Mouse (Mus musculus): ENCODE measurements around the gene Ddo. TPM values are rescaled to one million over a fixed set of nuclear protein-coding genes. Genes with fewer than 3 reads are reported as not detected.

The Ddo gene
- total RNA-seq (2022): 10 to 100 TPM; 18.4 to 26.4 (median 23.0) TPM

DNA sequence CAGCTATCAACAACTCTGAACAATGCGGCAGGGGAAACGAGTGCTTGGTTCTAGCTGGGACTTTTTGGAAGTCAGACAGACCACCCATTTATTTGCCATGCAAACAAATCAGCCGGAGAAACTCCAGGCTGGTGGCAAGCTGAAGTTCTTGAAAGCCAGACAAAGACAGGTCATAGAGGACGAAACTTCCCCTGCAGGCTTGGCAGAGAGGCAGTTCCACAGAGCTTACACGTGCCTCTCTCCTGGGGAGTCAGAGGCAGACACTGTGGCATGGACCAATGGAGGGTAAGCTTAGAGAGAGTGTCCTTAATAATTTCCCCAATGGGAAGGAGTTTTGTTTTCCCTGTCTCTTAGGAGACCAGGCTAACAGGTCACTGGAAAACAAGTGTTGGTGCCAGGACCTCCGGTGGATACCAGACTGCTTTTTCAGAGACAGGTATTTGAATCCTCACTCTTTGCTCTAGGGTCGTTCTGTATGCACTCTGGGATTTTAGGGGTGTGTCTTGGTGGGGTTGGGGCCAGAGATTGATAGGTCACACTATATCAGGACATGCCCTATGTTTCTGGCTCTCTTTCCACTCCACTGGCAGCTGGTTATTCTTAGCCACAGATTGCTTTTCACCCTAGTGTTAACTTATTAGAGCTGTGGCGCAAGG, at the start of gene Ddo:
Gene Ddo, plus strand, starts transcription at position 356 of the 656 bp plus-strand sequence.
- DNase-seq (ENCODE audit: low spot score in 2 of 2): peak; percentile 52 to 63

GRCm38 (mm10) chr10:40583584-40584255, 46.1 kb upstream of the Ddo start:
- no peak for DNase-seq (ENCODE audit: low spot score in 2 of 2)

DNA sequence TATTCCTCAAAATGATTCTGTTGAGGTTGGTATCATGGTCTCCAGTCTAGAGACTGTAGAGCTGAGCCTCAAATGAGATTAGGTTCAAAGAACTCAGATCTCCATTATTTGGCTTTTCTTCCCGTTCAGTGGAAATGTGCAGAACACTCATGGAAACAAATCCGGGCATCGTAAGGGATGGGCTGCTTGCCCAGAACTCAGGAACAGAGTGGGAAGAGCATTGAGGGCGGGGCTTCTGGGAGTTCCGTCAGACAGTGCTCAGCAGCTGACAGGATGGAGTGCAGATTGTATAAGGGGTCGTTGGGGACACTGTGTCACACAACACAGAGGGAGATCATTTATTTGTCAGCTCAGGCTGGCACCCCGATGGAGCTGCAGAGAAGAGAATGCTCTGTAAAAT, 37.6 kb upstream of the Ddo start:
- DNase-seq (ENCODE audit: low spot score in 2 of 2): no peak

DNA sequence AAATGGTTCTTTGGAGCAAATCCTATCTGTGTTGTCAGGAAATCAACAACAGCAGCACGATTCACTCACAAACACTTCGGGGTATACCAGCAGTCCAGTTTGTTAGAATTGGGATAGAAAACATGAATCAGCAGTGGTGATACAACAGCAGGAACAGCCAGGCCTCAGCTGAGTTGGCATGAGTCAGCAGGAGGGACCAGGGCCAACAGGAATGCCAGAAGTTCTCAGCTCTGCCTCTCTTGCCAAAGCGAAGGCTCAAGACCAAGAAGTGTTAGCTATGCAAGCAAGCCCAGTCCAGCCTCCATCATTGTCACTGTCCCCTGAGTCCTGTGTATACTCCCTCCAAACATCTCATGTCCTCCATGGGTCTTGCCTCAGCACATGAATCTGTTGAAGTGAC, 32.6 kb upstream of the Ddo start:
- peak in 1 of 2 experiments; percentile 5 for DNase-seq (ENCODE audit: low spot score in 2 of 2)

DNA sequence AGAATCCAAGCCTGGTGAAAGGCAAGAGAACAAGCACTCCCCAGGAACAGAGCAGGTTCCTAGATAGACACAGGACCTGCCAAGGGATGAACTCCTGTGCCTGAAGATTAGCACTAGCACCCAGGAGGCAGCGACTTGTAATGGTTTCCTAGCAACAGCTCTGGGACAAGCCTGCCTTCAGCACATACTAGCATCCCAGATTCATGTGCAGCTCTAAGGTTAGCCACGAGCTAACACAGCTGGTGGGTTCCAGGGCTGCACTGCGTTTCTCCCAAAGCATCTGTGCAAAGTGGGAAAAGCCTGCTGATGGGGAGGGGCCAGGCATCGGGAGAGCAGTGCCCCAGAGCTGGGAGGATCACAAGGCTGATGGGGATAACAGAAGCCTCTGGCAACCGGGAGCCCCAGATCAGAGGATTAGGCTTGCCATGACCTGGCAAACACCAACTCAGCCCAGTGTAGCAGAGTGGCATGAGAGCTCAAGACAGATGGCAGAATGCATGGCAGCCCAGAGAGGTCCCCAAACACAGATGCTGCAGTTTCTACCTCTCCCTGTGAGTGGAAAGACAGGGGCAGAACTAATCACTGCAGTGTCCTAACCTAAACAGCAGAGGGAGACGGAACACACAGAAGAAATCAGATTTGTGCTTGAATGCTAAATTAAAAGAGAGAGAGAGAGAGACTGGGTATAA, 25.0 kb upstream of the Ddo start:
- no peak for DNase-seq (ENCODE audit: low spot score in 2 of 2)

- DNase-seq (ENCODE audit: low spot score in 2 of 2): no peak
These were observed 11.8 kb upstream of the Ddo start for GRCm38 (mm10) chr10:40617973-40618372.

GRCm38 (mm10) chr10:40619760-40620159, 10.1 kb upstream of the Ddo start:
- no peak for DNase-seq (ENCODE audit: low spot score in 2 of 2)

DNA sequence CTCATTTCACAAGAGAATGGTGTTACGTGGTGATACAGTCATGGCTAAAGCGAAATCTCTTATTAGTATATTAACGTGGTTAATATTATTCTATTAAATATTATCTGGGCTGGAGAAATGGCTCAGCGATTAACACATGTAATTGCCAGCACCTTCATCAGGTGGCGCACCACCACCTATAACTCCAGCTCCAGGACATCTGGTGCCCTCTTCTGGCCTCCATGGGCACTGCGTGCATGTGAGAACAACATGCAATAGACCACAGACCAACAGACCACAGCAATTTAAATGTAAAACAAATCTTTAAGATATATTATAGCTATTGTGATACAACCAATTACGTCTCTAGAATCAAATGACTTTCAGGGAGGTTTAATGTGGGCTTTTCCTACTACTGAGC, 671 bp upstream of the Ddo start:
- DNase-seq (ENCODE audit: low spot score in 2 of 2): peak; percentile 27 to 35

- DNase-seq (ENCODE audit: low spot score in 2 of 2): peak; percentile 27 to 33
These were observed 646 bp downstream of the Ddo start for GRCm38 (mm10) chr10:40630457-40630856.

DNA sequence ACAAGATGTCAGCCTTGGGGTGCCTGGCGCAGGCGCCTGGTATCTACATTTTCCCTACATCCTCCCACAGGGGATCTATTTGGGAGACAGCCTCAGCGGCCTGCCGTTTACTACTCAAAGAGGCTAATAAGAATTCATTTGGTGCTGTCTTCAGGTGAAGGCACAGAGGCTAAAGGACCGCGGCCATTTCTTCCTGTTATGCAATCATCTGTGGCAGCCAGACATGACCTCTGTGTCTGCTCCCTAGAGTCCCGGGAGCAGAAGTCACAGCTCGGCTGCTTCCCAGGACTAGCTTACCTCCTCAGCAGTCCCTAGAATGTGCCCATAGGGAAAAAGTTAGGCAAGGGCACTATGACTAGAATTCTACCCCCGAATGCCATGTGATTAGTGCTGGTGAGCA, 1.1 kb downstream of the Ddo start:
- DNase-seq (ENCODE audit: low spot score in 2 of 2): peak; percentile 16 to 18

DNA sequence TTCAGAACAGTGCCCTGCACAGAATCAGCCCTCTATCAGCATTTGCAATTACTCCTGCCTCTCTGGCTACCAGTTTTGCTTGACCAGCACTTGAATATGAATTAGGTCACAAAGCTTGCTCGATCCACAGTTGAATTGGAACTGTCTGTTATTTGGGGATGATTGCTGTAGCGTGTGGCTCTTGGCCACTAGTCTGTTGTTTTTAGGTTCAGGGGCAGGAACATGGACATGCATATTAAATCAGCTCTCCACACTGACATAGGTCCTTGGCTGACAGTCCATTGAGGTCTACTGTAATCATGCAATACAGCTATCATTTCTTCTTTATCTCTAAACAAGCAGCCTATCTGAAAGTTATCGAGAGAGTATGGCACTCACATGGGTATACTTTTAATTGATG, 2.3 kb downstream of the Ddo start:
- no peak for DNase-seq (ENCODE audit: low spot score in 2 of 2)

DNA sequence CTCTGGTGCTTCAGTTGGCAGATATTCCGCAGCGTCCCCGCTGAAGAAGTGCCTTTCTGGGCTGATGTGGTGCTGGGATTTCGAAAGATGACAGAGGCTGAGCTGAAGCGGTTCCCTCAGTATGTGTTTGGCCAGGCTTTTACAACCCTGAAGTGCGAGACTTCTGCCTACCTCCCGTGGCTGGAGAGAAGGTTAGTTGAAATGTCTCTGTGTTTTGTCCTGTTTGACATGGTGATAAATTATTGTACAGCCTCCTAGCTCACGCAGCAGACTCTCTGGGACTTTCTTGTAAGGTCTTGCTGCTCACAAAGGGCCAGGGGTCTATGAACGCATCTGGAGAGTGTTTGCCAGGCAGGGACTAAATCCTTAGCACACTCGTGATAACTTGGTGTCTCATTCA, 7.5 kb downstream of the Ddo start:
- DNase-seq (ENCODE audit: low spot score in 2 of 2): no peak

DNA sequence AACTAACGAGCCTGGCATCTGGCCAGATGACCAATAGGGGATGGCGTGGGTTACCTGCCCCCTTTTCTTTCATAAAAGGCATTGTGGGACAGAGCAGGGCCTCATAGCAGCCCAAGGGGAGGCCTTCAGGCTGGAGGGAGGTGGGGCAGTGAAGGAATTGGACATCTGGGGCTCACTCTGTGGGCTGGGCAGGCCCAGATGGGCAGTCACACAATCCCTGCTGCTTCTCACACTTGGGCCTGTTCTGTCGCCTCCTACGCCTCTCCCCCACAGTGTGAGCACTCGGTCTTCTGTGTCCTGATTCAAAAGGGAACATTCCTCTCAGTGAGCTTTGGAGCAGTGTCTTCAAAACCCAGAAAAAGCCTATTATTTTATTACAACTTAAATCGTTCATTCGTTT, 8.5 kb downstream of the Ddo start:
- DNase-seq (ENCODE audit: low spot score in 2 of 2): no peak

- DNase-seq (ENCODE audit: low spot score in 2 of 2): no peak
These were observed 9.3 kb downstream of the Ddo start for GRCm38 (mm10) chr10:40638823-40639819.

DNA sequence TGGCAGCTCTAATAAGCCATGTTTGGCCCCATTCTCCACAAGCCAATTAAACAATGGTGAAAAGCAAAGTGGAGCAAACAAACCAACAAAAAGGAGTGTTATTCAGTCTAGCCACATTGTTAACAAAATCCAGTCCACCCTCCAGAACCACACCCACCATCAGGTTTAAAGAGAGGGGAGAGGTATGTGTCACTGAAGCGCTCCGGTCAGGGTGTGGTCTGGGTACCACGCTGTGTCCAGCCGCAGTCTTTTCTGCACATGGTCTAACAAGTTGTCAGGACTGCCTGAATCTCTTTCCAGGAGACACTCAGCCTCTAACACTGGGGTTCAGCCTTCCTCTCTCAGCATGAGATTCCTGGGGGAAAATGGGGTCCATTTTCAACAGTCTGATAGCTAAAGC, 10.6 kb downstream of the Ddo start:
- DNase-seq (ENCODE audit: low spot score in 2 of 2): no peak

GRCm38 (mm10) chr10:40641901-40642300, 12.1 kb downstream of the Ddo start:
- DNase-seq (ENCODE audit: low spot score in 2 of 2): no peak

DNA sequence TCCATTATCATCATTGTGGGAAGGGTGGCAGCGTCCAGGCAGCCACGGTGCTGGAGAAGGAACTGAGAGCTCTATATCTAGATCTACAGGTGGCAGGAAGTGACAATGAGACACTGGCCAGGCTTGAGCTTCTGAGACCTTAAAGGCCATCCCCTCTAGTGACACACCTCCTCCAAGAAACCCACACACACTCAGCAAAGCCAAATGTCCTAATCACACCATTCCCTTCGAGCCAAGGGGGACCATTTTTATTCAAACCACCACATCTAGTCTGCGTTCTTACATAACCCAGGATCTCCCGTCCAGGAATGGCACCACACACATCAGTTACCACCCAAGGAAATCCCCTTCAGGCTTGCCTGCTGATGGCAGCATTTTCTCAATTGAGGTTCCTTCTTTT, 13.3 kb downstream of the Ddo start:
- no peak for DNase-seq (ENCODE audit: low spot score in 2 of 2)

- no peak for DNase-seq (ENCODE audit: low spot score in 2 of 2)
These were observed 14.6 kb downstream of the Ddo start for GRCm38 (mm10) chr10:40644456-40644855.

DNA sequence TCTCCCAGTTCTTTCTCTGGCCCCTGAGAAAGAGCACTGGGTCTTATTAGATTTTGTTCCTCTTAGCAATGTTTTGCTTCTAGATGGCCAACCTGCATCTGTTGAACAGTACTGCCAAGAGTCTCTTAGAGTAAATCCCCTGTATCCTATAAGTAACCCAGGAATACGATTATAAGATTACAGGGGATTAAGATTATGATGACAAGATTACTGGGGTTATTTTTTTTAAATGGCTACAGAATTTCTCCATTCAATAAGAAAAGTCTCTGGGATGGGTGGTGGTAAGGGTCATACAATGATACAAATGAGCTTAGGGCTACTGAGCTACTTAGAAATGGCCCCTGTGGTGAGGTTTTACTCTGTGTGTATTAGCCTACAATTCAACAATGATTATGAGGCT, 15.5 kb downstream of the Ddo start:
- DNase-seq (ENCODE audit: low spot score in 2 of 2): no peak

GRCm38 (mm10) chr10:40648776-40649175, 19.0 kb downstream of the Ddo start:
- DNase-seq (ENCODE audit: low spot score in 2 of 2): no peak

GRCm38 (mm10) chr10:40649634-40650033, 19.8 kb downstream of the Ddo start:
- no peak for DNase-seq (ENCODE audit: low spot score in 2 of 2)

Measured in gastrocnemius, adult 8-10 months (tissue).